Mouse (Mus musculus) hindbrain, embryonic 16.5 days (tissue): ENCODE measurements around the gene Mtrf1l. TPM values are rescaled to one million over a fixed set of nuclear protein-coding genes. Genes with fewer than 3 reads are reported as not detected.

Source experiments
- ATAC-seq: fragments of 200-750 bp; cut with Nextera tagmentation; 2 replicates; pipeline ENCODE4 v1.8.0; 2017; ENCODE audit warnings: moderate TSS enrichment, moderate library complexity
- H3K27ac ChIP-seq: fragments of 300-500 bp; sonication (generic); 2 replicates; pipeline ENCODE4 v1.5.1; 2014; ENCODE audit warnings: low read depth, mild to moderate bottlenecking, control low read depth, low read length, moderate library complexity
- H3K27me3 ChIP-seq: fragments of 300-500 bp; sonication (generic); replicated peaks from 2 replicates; pipeline ENCODE4 v1.6.1; 2014; ENCODE audit warnings: low read length; ENCODE audit not compliant: control insufficient read depth, insufficient read depth
- H3K36me3 ChIP-seq: fragments of 300-500 bp; sonication (generic); 2 replicates; pipeline ENCODE4 v1.6.1; 2014; ENCODE audit warnings: mild to moderate bottlenecking, low read length, moderate library complexity, mixed read lengths; ENCODE audit not compliant: control insufficient read depth, insufficient read depth
- H3K4me1 ChIP-seq: fragments of 300-500 bp; sonication (generic); 2 replicates; pipeline ENCODE4 v1.6.1; 2014; ENCODE audit warnings: low read depth, low read length; ENCODE audit not compliant: control insufficient read depth, insufficient read depth
- H3K4me2 ChIP-seq: fragments of 300-500 bp; sonication (generic); 2 replicates; pipeline ENCODE4 v1.6.1; 2014; ENCODE audit warnings: mild to moderate bottlenecking, low read length, control low read depth, moderate library complexity
- H3K4me3 ChIP-seq: fragments of 300-500 bp; sonication (generic); 2 replicates; pipeline ENCODE4 v1.5.1; 2014; ENCODE audit warnings: mild to moderate bottlenecking, low read length, control low read depth, moderate library complexity
- H3K9ac ChIP-seq: fragments of 300-500 bp; sonication (generic); 2 replicates; pipeline ENCODE4 v1.6.1; 2014; ENCODE audit warnings: low read depth, mild to moderate bottlenecking, control low read depth, low read length, moderate library complexity
- H3K9me3 ChIP-seq: fragments of 300-500 bp; sonication (generic); 2 replicates; pipeline ENCODE4 v1.6.1; 2014; ENCODE audit warnings: mild to moderate bottlenecking, low read length, moderate library complexity; ENCODE audit not compliant: control insufficient read depth
- WGBS: fragments of 180-500 bp; shearing (Covaris S2); extraction: QIAGEN DNeasy Blood & Tissue Kit; methylation state at CpG from one replicate; pipeline ENCODE4 v1.1.7; 2014; 5-methylcytosine and 5-hydroxymethylcytosine counted together
- polyA plus RNA-seq: library from polyadenylated mRNA; unstranded; fragments of >200 nt; fragmentation: Nextera tagmentation; extraction: Ambion mirVana; gene quantifications from 2 replicates; pipeline ENCODE4 v1.2.1, GENCODE M21; 2015

Gene Mtrf1l
- 9.6 and 10.7 TPM in 2 replicates for polyA plus RNA-seq

DNA sequence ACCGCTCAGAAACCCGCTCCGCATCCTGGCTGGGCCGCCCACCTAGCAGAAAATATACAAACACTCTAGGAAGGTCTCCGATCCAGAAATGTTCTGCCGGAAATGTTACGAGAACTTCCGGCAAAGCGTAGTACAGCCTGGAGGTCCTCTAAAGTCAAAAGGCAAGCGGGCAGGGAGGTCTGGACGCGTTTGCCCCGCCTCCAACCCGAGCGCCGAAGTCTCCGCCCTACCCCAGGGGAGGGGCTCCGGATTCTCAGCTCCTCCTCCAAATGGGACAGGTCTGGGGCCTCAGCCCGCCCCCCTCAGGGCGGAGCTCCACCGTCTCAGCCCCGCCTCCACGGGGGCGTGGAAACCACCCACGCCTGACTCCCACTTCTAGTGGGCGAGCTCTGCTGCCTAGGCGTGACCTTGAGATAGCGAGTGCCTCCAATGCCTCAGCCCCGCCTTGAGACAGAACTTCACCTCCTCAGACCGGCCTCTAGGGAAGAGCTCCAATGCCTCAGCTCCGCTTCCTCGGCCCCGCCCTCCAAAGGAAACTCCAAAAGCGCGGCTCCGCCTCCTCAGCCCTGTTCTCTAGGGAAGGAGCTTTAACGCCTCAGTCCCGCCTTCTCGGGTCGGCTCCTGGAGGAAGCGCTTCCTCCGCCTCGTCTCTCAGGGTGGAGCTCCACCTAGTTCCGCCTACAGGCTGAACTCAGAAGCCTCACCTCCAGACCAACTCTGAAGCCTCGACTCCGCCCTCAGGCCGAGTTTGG, at the start of gene Mtrf1l:
Mtrf1l (minus strand) TSS at position 171 of the 752 bp plus-strand sequence.
- no peaks in the 10 kb centered on the region for H3K9me3 ChIP-seq
- under 1% methylated on average over 47 of the region's 47 CpGs for WGBS
- H3K4me3 ChIP-seq: peak within 1 kb of the TSS; percentile 99
- peak within 1 kb of the TSS; percentile 95 for H3K9ac ChIP-seq
- peaks cover 7% of the 10 kb centered on the region; the same call in 1 of the 2 replicates for H3K36me3 ChIP-seq
- H3K4me1 ChIP-seq: peaks cover 19% of the 10 kb centered on the region
- peak within 1 kb of the TSS; percentile 90 for H3K27ac ChIP-seq
- no peaks in the 10 kb centered on the region for H3K27me3 ChIP-seq
- peak within 1 kb of the TSS; percentile 94 for H3K4me2 ChIP-seq
- ATAC-seq: peak; percentile 97

DNA sequence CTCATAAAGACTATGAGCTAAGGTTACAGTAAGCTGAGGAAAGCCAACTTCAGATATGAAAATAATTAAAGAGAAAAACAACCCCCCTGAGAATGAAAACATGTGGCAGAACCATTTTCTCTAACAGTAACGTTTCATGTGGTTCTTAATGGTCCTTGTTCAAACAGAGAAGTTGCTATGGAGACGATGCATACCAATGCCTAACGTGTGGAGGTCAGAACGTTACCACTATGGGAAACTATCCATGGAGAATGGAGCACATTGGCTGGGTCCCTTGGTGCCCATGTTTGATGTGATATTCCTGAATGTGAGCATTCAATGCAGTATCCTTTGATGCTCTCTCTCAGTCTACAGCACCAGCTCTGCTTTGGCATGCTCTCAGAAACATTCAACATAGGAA, 47.4 kb upstream of the Mtrf1l start:
- Histone ChIP-seq H3K9ac (no peak overlapping the region), H3K4me1 (peaks cover 10% of the 10 kb centered on the region), H3K9me3 (no peaks in the 10 kb centered on the region), H3K4me3 (no peak overlapping the region), H3K27ac (no peak overlapping the region), H3K36me3 (no peaks in the 10 kb centered on the region), H3K4me2 (no peak overlapping the region), H3K27me3 (no peaks in the 10 kb centered on the region)
- WGBS: 28% methylated on average over 4 of the region's 4 CpGs
- no peak for ATAC-seq

DNA sequence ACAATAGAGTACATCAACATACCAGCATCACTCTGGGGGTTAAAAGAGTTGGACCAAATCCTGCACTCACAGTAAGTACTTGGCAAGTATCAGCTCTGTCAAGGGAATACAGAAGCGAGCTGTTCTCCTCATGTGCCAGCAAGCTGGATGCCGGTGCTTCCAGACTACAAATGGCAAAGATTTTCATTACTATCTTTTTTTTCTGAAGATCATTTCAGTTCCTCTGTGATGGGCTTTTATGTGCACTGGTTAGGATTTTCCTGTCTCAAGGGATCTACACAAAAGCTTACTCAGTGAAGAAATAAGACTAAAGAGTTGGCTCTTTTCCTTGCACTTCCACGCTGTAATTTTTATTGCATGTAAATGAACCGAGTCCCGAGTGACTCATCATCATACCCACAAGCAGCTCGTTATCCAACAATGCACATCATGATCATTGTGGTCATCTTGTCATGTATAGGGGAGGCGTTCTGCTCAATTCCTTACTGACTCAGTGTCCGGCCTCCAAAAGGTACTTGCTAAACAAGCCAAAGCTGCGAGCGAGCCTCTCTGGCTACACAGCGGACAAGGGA, 44.4 kb upstream of the Mtrf1l start:
- H3K9ac ChIP-seq: no peak overlapping the region
- no peaks in the 10 kb centered on the region for H3K27me3 ChIP-seq
- peak; percentile 77 for ATAC-seq
- WGBS: 41% methylated on average over 11 of the region's 11 CpGs
- H3K9me3 ChIP-seq: no peaks in the 10 kb centered on the region
- peaks cover 10% of the 10 kb centered on the region for H3K4me1 ChIP-seq
- H3K4me2 ChIP-seq: peak overlapping the region; percentile 42
- H3K27ac ChIP-seq: peak overlapping the region; percentile 29; the same call in 1 of the 2 replicates
- H3K4me3 ChIP-seq: no peak overlapping the region
- no peaks in the 10 kb centered on the region for H3K36me3 ChIP-seq

DNA sequence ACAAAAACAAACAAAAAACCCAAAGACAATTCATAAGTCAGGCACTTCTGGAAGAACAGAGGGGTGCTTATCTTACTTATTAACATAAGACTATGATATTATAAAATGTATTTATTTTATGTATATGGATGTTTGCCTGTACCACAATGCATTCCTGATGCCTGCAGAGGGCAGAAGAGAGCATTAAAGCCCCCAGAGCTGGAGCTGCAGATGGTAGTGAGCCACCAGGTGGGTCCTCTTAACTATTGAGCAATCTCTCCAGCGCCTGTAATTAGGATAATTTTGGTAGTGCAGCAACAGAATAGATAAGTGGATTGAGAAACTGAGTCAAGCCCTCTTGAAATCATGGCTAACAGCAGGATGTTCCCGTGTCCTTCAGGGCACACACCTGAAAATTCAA, 42.3 kb upstream of the Mtrf1l start:
- ATAC-seq: no peak
- 50% methylated on average over 2 of the region's 2 CpGs for WGBS
- no peak overlapping the region for H3K4me2 ChIP-seq
- no peaks in the 10 kb centered on the region for H3K27me3 ChIP-seq
- no peak overlapping the region for H3K9ac ChIP-seq
- no peak overlapping the region for H3K4me3 ChIP-seq
- no peaks in the 10 kb centered on the region for H3K9me3 ChIP-seq
- H3K27ac ChIP-seq: no peak overlapping the region
- H3K4me1 ChIP-seq: peaks cover 10% of the 10 kb centered on the region
- 0 out of 2 replicates have a peak, but pooled peaks cover 5% of the 10 kb centered on the region for H3K36me3 ChIP-seq

DNA sequence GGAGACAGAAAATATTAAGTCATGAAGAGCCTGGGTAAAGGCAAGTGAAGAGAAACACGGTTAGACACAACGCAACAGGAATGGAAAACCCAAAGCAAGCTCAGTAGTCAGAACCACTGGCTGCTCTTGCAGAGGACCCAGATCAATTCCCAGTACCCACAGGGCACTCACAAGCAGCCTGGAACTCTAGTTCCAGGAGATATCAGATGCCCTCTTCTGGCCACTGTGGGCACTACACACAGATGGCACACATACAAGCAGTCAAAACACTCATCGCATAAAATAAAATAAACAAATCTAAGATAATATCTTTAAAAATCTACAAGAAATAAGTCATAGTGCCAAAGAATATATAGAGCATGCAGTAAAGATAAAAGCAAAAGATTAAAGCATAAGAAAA, 39.0 kb upstream of the Mtrf1l start:
- Histone ChIP-seq H3K27me3 (no peaks in the 10 kb centered on the region), H3K4me1 (peaks cover 2% of the 10 kb centered on the region; the same call in 1 of the 2 replicates), H3K4me2 (no peak overlapping the region), H3K36me3 (0 out of 2 replicates have a peak, but pooled peaks cover 5% of the 10 kb centered on the region), H3K9ac (no peak overlapping the region), H3K27ac (no peak overlapping the region), H3K4me3 (no peak overlapping the region), H3K9me3 (no peaks in the 10 kb centered on the region)
- WGBS: 98% methylated on average over 3 of the region's 3 CpGs
- no peak for ATAC-seq

DNA sequence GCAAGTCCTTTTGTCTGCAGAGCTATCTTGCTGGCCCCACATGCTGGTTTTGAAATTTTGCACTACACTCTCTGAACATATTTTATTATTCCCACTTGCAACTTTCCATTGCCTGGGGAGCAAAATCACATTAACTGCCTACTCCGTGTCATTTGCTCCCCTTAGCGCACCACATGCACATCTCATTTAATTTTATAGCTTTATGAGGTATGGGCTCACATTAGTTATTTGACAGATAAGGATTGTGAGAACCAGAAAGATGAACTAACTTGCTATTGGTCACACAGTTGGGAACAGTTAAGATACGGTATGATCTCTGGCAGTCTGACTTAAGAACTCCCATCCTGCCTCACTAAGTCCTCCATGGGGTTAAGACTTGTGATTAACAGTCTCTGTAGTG, 37.1 kb upstream of the Mtrf1l start:
- Histone ChIP-seq H3K36me3 (0 out of 2 replicates have a peak, but pooled peaks cover 5% of the 10 kb centered on the region), H3K27me3 (no peaks in the 10 kb centered on the region), H3K4me2 (no peak overlapping the region), H3K27ac (no peak overlapping the region), H3K9ac (no peak overlapping the region), H3K4me1 (no peaks in the 10 kb centered on the region), H3K9me3 (no peaks in the 10 kb centered on the region), H3K4me3 (no peak overlapping the region)
- no peak for ATAC-seq
- WGBS: 84% methylated on average over 3 of the region's 3 CpGs

DNA sequence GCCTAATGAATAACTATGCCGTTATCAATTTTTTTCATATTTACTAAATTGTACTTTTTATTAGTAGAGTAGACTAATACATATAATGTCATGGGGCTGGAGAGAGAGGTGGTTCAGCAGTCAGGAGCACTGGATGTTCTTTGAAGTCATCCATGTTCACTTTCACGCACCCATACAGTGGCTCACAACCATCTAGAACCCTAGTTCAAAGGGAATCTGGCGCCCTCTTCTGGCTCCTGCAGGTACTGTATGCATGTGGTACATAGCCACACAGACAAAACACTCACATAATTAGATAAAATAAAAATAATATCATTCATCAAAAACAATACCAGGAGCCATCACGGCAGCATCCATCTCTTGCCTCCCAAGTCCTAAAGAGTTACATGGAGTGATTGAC, 36.0 kb upstream of the Mtrf1l start:
- Histone ChIP-seq H3K4me3 (no peak overlapping the region), H3K36me3 (0 out of 2 replicates have a peak, but pooled peaks cover 5% of the 10 kb centered on the region), H3K27me3 (no peaks in the 10 kb centered on the region), H3K27ac (no peak overlapping the region), H3K4me2 (no peak overlapping the region), H3K9ac (no peak overlapping the region), H3K4me1 (no peaks in the 10 kb centered on the region), H3K9me3 (no peaks in the 10 kb centered on the region)
- 74% methylated on average over 4 of the region's 4 CpGs for WGBS
- no peak for ATAC-seq

DNA sequence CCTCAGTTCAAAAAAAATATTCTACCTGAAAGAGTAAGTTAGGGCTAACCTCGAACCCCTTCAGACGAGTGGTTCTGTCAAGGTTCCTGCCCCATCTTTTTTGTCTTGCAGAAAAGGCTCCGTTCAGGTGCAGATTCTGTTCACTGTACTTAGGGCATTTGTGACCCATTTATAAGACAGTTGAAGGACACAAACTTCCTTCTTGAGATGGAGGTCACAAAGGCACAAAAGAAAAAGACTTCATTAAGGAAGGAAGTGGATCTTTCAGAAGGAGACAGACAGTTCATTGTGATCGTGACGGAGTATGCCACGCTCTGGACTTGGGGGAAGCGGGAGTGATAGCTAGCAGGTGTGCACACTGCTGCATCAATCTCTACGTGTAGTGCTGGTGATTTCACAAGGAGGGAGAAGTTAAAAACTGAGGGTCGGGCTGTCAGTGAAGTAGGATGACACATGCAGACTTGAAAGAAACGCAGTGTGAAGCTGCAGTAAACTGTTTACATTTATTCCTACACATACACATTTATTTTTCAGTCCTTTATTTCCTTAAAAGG, 34.4 kb upstream of the Mtrf1l start:
- Histone ChIP-seq H3K4me2 (no peak overlapping the region), H3K4me1 (no peaks in the 10 kb centered on the region), H3K27ac (no peak overlapping the region), H3K9me3 (no peaks in the 10 kb centered on the region), H3K4me3 (no peak overlapping the region), H3K36me3 (0 out of 2 replicates have a peak, but pooled peaks cover 5% of the 10 kb centered on the region), H3K27me3 (no peaks in the 10 kb centered on the region), H3K9ac (no peak overlapping the region)
- 52% methylated on average over 10 of the region's 10 CpGs for WGBS
- 0 out of 2 replicates have a peak, but pooled peaks have one; percentile 32 for ATAC-seq

DNA sequence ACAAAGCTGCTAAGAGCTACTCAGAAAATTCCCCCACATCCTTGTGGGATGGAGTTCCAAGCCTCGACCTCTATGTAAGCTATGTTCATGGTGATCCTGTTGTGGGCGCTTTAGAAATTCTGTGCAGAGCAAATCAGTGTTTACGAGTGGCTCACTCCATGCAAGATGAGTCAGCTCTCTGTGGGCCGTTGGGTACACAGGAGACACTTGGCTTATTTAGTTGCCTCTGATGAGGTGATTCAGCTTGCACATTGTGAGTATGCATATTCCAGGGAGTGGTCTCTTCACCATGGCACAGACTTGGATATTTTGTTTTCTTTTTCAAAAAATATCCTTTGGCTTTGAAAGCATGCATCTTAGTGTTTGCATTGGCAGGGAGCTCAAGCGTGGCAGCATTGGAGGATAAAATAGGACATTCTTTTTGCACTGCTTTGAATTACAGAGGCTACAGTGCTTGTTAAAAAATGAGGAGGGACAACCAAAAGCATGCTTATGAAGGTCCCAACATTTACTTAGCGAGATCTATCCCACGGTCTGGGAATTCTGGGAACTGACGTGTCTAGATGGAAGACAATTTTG, 29.7 kb upstream of the Mtrf1l start:
- no peak for ATAC-seq
- WGBS: 82% methylated on average over 8 of the region's 8 CpGs

More for the DNA sequence above, 29.7 kb upstream of the Mtrf1l start:
- Histone ChIP-seq H3K36me3 (no peaks in the 10 kb centered on the region), H3K27me3 (no peaks in the 10 kb centered on the region), H3K4me2 (no peak overlapping the region), H3K4me1 (no peaks in the 10 kb centered on the region), H3K4me3 (no peak overlapping the region), H3K9ac (no peak overlapping the region), H3K27ac (no peak overlapping the region), H3K9me3 (no peaks in the 10 kb centered on the region)
